Mouse (Mus musculus): ENCODE results near the gene Sesn2. TPM values are rescaled to one million over a fixed set of nuclear protein-coding genes. Genes with fewer than 3 reads are reported as not detected.

Sesn2 gene
- total and polyA plus RNA-seq, 3 experiments, result 9.6 to 27.5 TPM; not detected in 1

DNA sequence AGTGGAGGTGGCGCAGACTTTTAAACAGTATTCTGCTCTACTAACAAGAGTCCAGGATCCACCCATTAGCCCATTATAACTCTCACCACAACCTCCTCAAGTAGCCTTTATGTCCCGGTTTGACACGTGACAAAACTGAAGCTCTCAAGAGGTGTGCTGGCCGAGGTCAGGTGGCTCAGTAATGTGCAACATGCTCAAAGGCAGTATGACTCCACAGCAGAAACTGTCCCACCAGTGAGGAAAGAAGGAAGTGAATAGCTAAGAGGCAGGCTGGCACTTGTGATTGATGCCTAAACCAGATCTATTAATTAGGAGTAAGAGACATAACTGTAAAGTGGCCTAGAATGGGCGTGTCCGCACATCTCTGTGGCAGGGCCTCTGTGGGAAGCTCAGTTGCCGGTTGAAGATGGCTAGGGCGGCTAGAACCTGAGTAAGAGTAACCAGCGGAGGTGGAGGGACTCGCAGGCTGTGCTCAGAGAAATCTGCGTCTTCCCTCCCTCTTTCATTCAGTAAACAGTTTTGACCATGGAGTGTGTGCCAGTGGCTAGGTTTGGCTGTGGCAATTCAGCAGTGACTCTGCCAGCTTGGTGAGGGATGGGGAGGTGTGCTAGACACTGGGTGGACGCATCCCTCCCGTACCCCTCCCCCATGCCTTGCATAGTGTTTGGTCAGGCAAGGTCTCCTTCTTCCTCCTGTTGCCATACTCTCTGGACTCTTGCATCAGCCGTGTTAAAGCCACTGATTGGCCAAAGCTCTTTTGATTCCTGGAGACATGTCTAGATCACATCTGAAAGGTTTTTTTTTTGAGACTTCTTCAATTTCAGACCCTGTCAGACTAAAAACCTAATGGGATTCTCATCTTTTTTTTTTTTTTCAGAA is 3.3 kb upstream of the Sesn2 start (continued):
- TF ChIP-seq MEF2A (IDR thresholded peaks at IDR 0.05; ENCODE audit: extremely low read depth, insufficient replicate concordance, low read depth, low read length, poor library complexity, severe bottlenecking) (peak; percentile 60; the same call in 1 of the 2 replicates), MAFK (IDR thresholded peaks at IDR 0.05; ENCODE audit: borderline replicate concordance, low read depth, low read length) (no peak), SIN3A (IDR thresholded peaks at IDR 0.05; ENCODE audit: low read length) (no peak; the same call in 1 of the 2 replicates), GATA1 (IDR thresholded peaks at IDR 0.05; ENCODE audit: low read depth, low read length) (no peak)

DNA sequence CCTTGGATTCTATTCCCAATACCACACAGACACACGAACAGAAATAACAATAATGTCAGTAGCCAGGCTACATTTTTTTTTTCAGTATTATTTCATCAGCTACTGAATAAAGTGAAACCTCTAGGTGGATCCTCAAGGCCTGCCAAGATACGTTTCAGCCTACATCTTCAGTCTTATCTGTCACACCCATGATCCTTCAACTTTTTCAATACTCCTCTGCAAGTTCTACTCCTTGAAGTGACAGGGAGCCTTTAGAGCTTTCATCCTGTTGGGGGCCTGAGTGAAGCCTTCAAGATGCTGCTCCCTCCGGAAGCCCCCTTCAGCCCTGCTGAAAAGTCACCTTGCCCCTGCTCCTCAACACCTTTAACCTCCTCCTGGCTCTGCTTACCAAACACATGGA is 1.8 kb upstream of the Sesn2 start:
- DNase-seq (ENCODE audit: low read depth, low spot score), result peak; percentile 89
- peak overlapping the region; percentile 77 for H3K9ac ChIP-seq (ENCODE audit: control insufficient read depth, low read depth, low read length, poor library complexity, severe bottlenecking)
- peaks cover 0 to 39% of the 10 kb centered on the region in 2 experiments; a peak in 3 of 4 replicates for H3K36me3 ChIP-seq (ENCODE audit: control insufficient read depth in 1 of 2, insufficient read depth in 2 of 2, low read length in 2 of 2)
- H3K9me3 ChIP-seq (replicated peaks; ENCODE audit: insufficient read depth, low read length), result no peaks in the 10 kb centered on the region
- H3K4me3 ChIP-seq (ENCODE audit: control insufficient read depth in 1 of 2, insufficient read depth in 1 of 2, low read depth in 2 of 2, low read length in 2 of 2), result peak overlapping the region; percentile 37 to 55
- peaks cover 39% of the 10 kb centered on the region for H3K79me2 ChIP-seq (ENCODE audit: control insufficient read depth, insufficient read depth, low read length, poor library complexity)
- peak overlapping the region; percentile 92 for H3K27ac ChIP-seq (ENCODE audit: control insufficient read depth, low read depth, low read length)
- no peaks in the 10 kb centered on the region for H3K27me3 ChIP-seq (ENCODE audit: control insufficient read depth in 1 of 2, insufficient read depth in 2 of 2, low read length in 2 of 2)
- peaks cover 18 to 32% of the 10 kb centered on the region in 2 experiments for H3K4me1 ChIP-seq (ENCODE audit: control insufficient read depth in 1 of 2, insufficient read depth in 2 of 2, low read length in 2 of 2)
- TF ChIP-seq GATA1 (IDR thresholded peaks at IDR 0.05; ENCODE audit: low read depth, low read length) (peak; percentile 86), TAL1 (IDR thresholded peaks at IDR 0.05; ENCODE audit: low read length) (peak; percentile 54), MYC (IDR thresholded peaks at IDR 0.05; ENCODE audit: low read depth, low read length) (0 out of 2 replicates have a peak, but pooled peaks have one; percentile 27), JUND (IDR thresholded peaks at IDR 0.05; ENCODE audit: low read depth, low read length) (no peak), POLR2AphosphoS5 (IDR thresholded peaks at IDR 0.05; ENCODE audit: borderline replicate concordance, low read depth, low read length) (no peak), ZKSCAN1 (IDR thresholded peaks at IDR 0.05; ENCODE audit: low read depth, low read length) (no peak; the same call in 1 of the 2 replicates), MEF2A (IDR thresholded peaks at IDR 0.05; ENCODE audit: extremely low read depth, insufficient replicate concordance, low read depth, low read length, poor library complexity, severe bottlenecking) (no peak), ELF1 (IDR thresholded peaks at IDR 0.05; ENCODE audit: low read depth, low read length) (no peak), HCFC1 (IDR thresholded peaks at IDR 0.05; ENCODE audit: low read depth, low read length) (peak; percentile 60; the same call in 1 of the 2 replicates), ZC3H11A (IDR thresholded peaks at IDR 0.05; ENCODE audit: low read depth, low read length) (no peak), MYB (IDR thresholded peaks at IDR 0.05; ENCODE audit: low read depth, low read length) (no peak), TBP (IDR thresholded peaks at IDR 0.05; ENCODE audit: low read depth, low read length) (peak; percentile 66), NELFE (IDR thresholded peaks at IDR 0.05; ENCODE audit: low read depth, low read length) (peak; percentile 56), GABPA (IDR thresholded peaks at IDR 0.05; ENCODE audit: low read depth, low read length) (no peak), E2F4 (IDR thresholded peaks at IDR 0.05; ENCODE audit: borderline replicate concordance, low read depth, low read length) (no peak), POLR2AphosphoS2 (IDR thresholded peaks at IDR 0.05; ENCODE audit: low read length) (peak; percentile 89), MAZ (IDR thresholded peaks at IDR 0.05; ENCODE audit: low read depth, low read length) (no peak), UBTF (IDR thresholded peaks at IDR 0.05; ENCODE audit: borderline replicate concordance, insufficient read depth, low read depth, low read length) (no peak), CHD1 (IDR thresholded peaks at IDR 0.05; ENCODE audit: low read depth, low read length) (no peak), SIN3A (IDR thresholded peaks at IDR 0.05; ENCODE audit: low read length) (peak; percentile 78), CHD2 (IDR thresholded peaks at IDR 0.05; ENCODE audit: low read length) (no peak), MAFK (IDR thresholded peaks at IDR 0.05; ENCODE audit: borderline replicate concordance, low read depth, low read length) (no peak), MAX (IDR thresholded peaks at IDR 0.05; ENCODE audit: low read length) (peak; percentile 45), RCOR1 (IDR thresholded peaks at IDR 0.05; ENCODE audit: low read depth, low read length) (peak; percentile 76), SMC3 (IDR thresholded peaks at IDR 0.05; ENCODE audit: low read depth, low read length) (no peak), NRF1 (IDR thresholded peaks at IDR 0.05; ENCODE audit: insufficient read depth, low read depth, low read length, poor library complexity, severe bottlenecking) (no peak), EP300 (IDR thresholded peaks at IDR 0.05; ENCODE audit: low read depth in 1 of 2, low read length in 2 of 2) (peak; percentile 61 to 76; a peak in 3 of 4 replicates), BHLHE40 (IDR thresholded peaks at IDR 0.05; ENCODE audit: borderline replicate concordance, low read depth, low read length) (no peak), USF1 (IDR thresholded peaks at IDR 0.05; ENCODE audit: low read depth, low read length) (no peak), ZNF384 (IDR thresholded peaks at IDR 0.05; ENCODE audit: low read depth, low read length) (peak; percentile 88), USF2 (IDR thresholded peaks at IDR 0.05; ENCODE audit: borderline replicate concordance in 1 of 2, insufficient read depth in 1 of 2, low read depth in 1 of 2, low read length in 2 of 2) (no peak)
